Mouse (Mus musculus): ENCODE measurements at regions not wholly inside any gene's neighbourhood (a gene's known extent, or its start where the extent isn't known, plus 50 kb on each side); places are given as distances from the start of the nearest gene placed in this dataset.

- no peaks in the 10 kb centered on the region for H3K4me1 ChIP-seq (ENCODE audit: control insufficient read depth in 2 of 2, insufficient read depth in 2 of 2, low read length in 2 of 2, poor library complexity in 1 of 2)
- no peaks in the 10 kb centered on the region for H3K36me3 ChIP-seq (ENCODE audit: control insufficient read depth, insufficient read depth, low read length, poor library complexity, severe bottlenecking)
- no peak overlapping the region for H3K27ac ChIP-seq (ENCODE audit: insufficient read depth, low read depth, low read length, poor library complexity, severe bottlenecking)
- DNase-seq (ENCODE audit: low read depth, low spot score), result no peak
- H3K9ac ChIP-seq (ENCODE audit: insufficient read depth, low read depth, low read length, poor library complexity, severe bottlenecking), result no peak overlapping the region
- TF ChIP-seq ZNF384 (IDR thresholded peaks at IDR 0.05; ENCODE audit: low read depth, low read length) (no peak), MAFK (IDR thresholded peaks at IDR 0.05; ENCODE audit: insufficient read depth, low read depth, low read length) (no peak), HCFC1 (IDR thresholded peaks at IDR 0.05; ENCODE audit: borderline replicate concordance, insufficient read depth, low read length) (no peak)
- no peak overlapping the region for H3K4me3 ChIP-seq (ENCODE audit: insufficient read depth in 1 of 2, low read depth in 1 of 2, low read length in 2 of 2, poor library complexity in 1 of 2, severe bottlenecking in 1 of 2)
- in situ Hi-C loops (cut with MboI; ENCODE audit: low sequenced_read_pairs in 2 of 2, unreplicated experiment in 2 of 2), result no loop called here
- no peaks in the 10 kb centered on the region for H3K9me3 ChIP-seq (ENCODE audit: control insufficient read depth, insufficient read depth, low read depth, low read length)
These were observed 558.5 kb upstream of the Klf4 start for GRCm38 (mm10) chr4:56090796-56091195.

- Histone ChIP-seq H3K4me1 (ENCODE audit: control insufficient read depth in 2 of 2, insufficient read depth in 2 of 2, low read length in 2 of 2, poor library complexity in 1 of 2) (no peaks in the 10 kb centered on the region), H3K4me3 (ENCODE audit: insufficient read depth in 1 of 2, low read depth in 1 of 2, low read length in 2 of 2, poor library complexity in 1 of 2, severe bottlenecking in 1 of 2) (no peak overlapping the region), H3K9me3 (ENCODE audit: control insufficient read depth, insufficient read depth, low read depth, low read length) (no peaks in the 10 kb centered on the region), H3K9ac (ENCODE audit: insufficient read depth, low read depth, low read length, poor library complexity, severe bottlenecking) (no peak overlapping the region), H3K27ac (ENCODE audit: insufficient read depth, low read depth, low read length, poor library complexity, severe bottlenecking) (no peak overlapping the region), H3K36me3 (ENCODE audit: control insufficient read depth, insufficient read depth, low read length, poor library complexity, severe bottlenecking) (no peaks in the 10 kb centered on the region)
- no peak for DNase-seq (ENCODE audit: low read depth, low spot score)
- in situ Hi-C loops (cut with MboI; ENCODE audit: low sequenced_read_pairs in 2 of 2, unreplicated experiment in 2 of 2), result no loop called here
- no peak for TF ChIP-seq HCFC1 (IDR thresholded peaks at IDR 0.05; ENCODE audit: borderline replicate concordance, insufficient read depth, low read length)
- no peak for TF ChIP-seq ZC3H11A (IDR thresholded peaks at IDR 0.05; ENCODE audit: borderline replicate concordance, low read depth, low read length)
- TF ChIP-seq CHD2 (IDR thresholded peaks at IDR 0.05; ENCODE audit: low read depth, low read length), result no peak
- TF ChIP-seq ZNF384 (IDR thresholded peaks at IDR 0.05; ENCODE audit: low read depth, low read length), result no peak
- TF ChIP-seq MAFK (IDR thresholded peaks at IDR 0.05; ENCODE audit: insufficient read depth, low read depth, low read length), result no peak
These were observed 556.4 kb upstream of the Klf4 start for GRCm38 (mm10) chr4:56088701-56089100.

- H3K27ac ChIP-seq (ENCODE audit: insufficient read depth, low read depth, low read length, poor library complexity, severe bottlenecking), result no peak overlapping the region
- no peaks in the 10 kb centered on the region for H3K9me3 ChIP-seq (ENCODE audit: control insufficient read depth, insufficient read depth, low read depth, low read length)
- no peak for TF ChIP-seq ZNF384 (IDR thresholded peaks at IDR 0.05; ENCODE audit: low read depth, low read length)
- no peak for TF ChIP-seq ZC3H11A (IDR thresholded peaks at IDR 0.05; ENCODE audit: borderline replicate concordance, low read depth, low read length)
- no peak for TF ChIP-seq MAFK (IDR thresholded peaks at IDR 0.05; ENCODE audit: insufficient read depth, low read depth, low read length)
- no peak for TF ChIP-seq CHD2 (IDR thresholded peaks at IDR 0.05; ENCODE audit: low read depth, low read length)
- TF ChIP-seq HCFC1 (IDR thresholded peaks at IDR 0.05; ENCODE audit: borderline replicate concordance, insufficient read depth, low read length), result no peak
- H3K4me3 ChIP-seq (ENCODE audit: insufficient read depth in 1 of 2, low read depth in 1 of 2, low read length in 2 of 2, poor library complexity in 1 of 2, severe bottlenecking in 1 of 2), result no peak overlapping the region
- H3K9ac ChIP-seq (ENCODE audit: insufficient read depth, low read depth, low read length, poor library complexity, severe bottlenecking), result no peak overlapping the region
- H3K36me3 ChIP-seq (ENCODE audit: control insufficient read depth, insufficient read depth, low read length, poor library complexity, severe bottlenecking), result no peaks in the 10 kb centered on the region
- in situ Hi-C loops (cut with MboI; ENCODE audit: low sequenced_read_pairs in 2 of 2, unreplicated experiment in 2 of 2), result no loop called here
- no peak for DNase-seq (ENCODE audit: low read depth, low spot score)
- no peaks in the 10 kb centered on the region for H3K4me1 ChIP-seq (ENCODE audit: control insufficient read depth in 2 of 2, insufficient read depth in 2 of 2, low read length in 2 of 2, poor library complexity in 1 of 2)
These were observed 554.0 kb upstream of the Klf4 start for GRCm38 (mm10) chr4:56086306-56086705.

- TF ChIP-seq ZC3H11A (IDR thresholded peaks at IDR 0.05; ENCODE audit: borderline replicate concordance, low read depth, low read length), result no peak
- no peak for TF ChIP-seq CHD2 (IDR thresholded peaks at IDR 0.05; ENCODE audit: low read depth, low read length)
- TF ChIP-seq ZNF384 (IDR thresholded peaks at IDR 0.05; ENCODE audit: low read depth, low read length), result no peak
- no peak for TF ChIP-seq HCFC1 (IDR thresholded peaks at IDR 0.05; ENCODE audit: borderline replicate concordance, insufficient read depth, low read length)
- TF ChIP-seq MAFK (IDR thresholded peaks at IDR 0.05; ENCODE audit: insufficient read depth, low read depth, low read length), result no peak
- H3K4me1 ChIP-seq (ENCODE audit: control insufficient read depth in 2 of 2, insufficient read depth in 2 of 2, low read length in 2 of 2, poor library complexity in 1 of 2), result no peaks in the 10 kb centered on the region
- no peak overlapping the region for H3K4me3 ChIP-seq (ENCODE audit: insufficient read depth in 1 of 2, low read depth in 1 of 2, low read length in 2 of 2, poor library complexity in 1 of 2, severe bottlenecking in 1 of 2)
- H3K36me3 ChIP-seq (ENCODE audit: control insufficient read depth, insufficient read depth, low read length, poor library complexity, severe bottlenecking), result no peaks in the 10 kb centered on the region
- in situ Hi-C loops (cut with MboI; ENCODE audit: low sequenced_read_pairs in 2 of 2, unreplicated experiment in 2 of 2), result no loop called here
- DNase-seq (ENCODE audit: low read depth, low spot score), result no peak
- no peaks in the 10 kb centered on the region for H3K9me3 ChIP-seq (ENCODE audit: control insufficient read depth, insufficient read depth, low read depth, low read length)
- no peak overlapping the region for H3K27ac ChIP-seq (ENCODE audit: insufficient read depth, low read depth, low read length, poor library complexity, severe bottlenecking)
- H3K9ac ChIP-seq (ENCODE audit: insufficient read depth, low read depth, low read length, poor library complexity, severe bottlenecking), result no peak overlapping the region
These were observed 551.9 kb upstream of the Klf4 start for GRCm38 (mm10) chr4:56084205-56084604.

- DNase-seq (ENCODE audit: low read depth, low spot score), result no peak
- Histone ChIP-seq H3K36me3 (ENCODE audit: control insufficient read depth, insufficient read depth, low read length, poor library complexity, severe bottlenecking) (no peaks in the 10 kb centered on the region), H3K9ac (ENCODE audit: insufficient read depth, low read depth, low read length, poor library complexity, severe bottlenecking) (no peak overlapping the region), H3K4me3 (ENCODE audit: insufficient read depth in 1 of 2, low read depth in 1 of 2, low read length in 2 of 2, poor library complexity in 1 of 2, severe bottlenecking in 1 of 2) (no peak overlapping the region), H3K27ac (ENCODE audit: insufficient read depth, low read depth, low read length, poor library complexity, severe bottlenecking) (no peak overlapping the region), H3K9me3 (ENCODE audit: control insufficient read depth, insufficient read depth, low read depth, low read length) (no peaks in the 10 kb centered on the region), H3K4me1 (ENCODE audit: control insufficient read depth in 2 of 2, insufficient read depth in 2 of 2, low read length in 2 of 2, poor library complexity in 1 of 2) (no peaks in the 10 kb centered on the region)
- TF ChIP-seq ZC3H11A (IDR thresholded peaks at IDR 0.05; ENCODE audit: borderline replicate concordance, low read depth, low read length), result no peak
- no peak for TF ChIP-seq MAFK (IDR thresholded peaks at IDR 0.05; ENCODE audit: insufficient read depth, low read depth, low read length)
- no peak for TF ChIP-seq HCFC1 (IDR thresholded peaks at IDR 0.05; ENCODE audit: borderline replicate concordance, insufficient read depth, low read length)
- no peak for TF ChIP-seq ZNF384 (IDR thresholded peaks at IDR 0.05; ENCODE audit: low read depth, low read length)
- TF ChIP-seq CHD2 (IDR thresholded peaks at IDR 0.05; ENCODE audit: low read depth, low read length), result no peak
- in situ Hi-C loops (cut with MboI; ENCODE audit: low sequenced_read_pairs in 2 of 2, unreplicated experiment in 2 of 2), result no loop called here
These were observed 550.1 kb upstream of the Klf4 start for GRCm38 (mm10) chr4:56082411-56082810.
